34 mouse cellular contexts compared by ENCODE assay signal in genomic region chr9:103063591-103063990, GRCm38 (mm10).
"Had no signal": no experiment of that assay in that cellular context is flagged by ENCODE, and none has a peak within 500 bp of the region (broad histone marks: within the 10 kb centered on the region; RNA-seq: fewer than 3 reads in every experiment).

No protein-coding gene starts in this region.

- DNase-seq: heart, adult 2 months; heart, postnatal 10 days; heart, postnatal 14 days; heart, postnatal 36 days; heart, postnatal 4 days; kidney, adult 11 months; kidney, adult 18-20 months; kidney, adult 2 months; kidney, adult 8-10 months; kidney, adult 9 months; kidney, postnatal 10 days; kidney, postnatal 14 days; kidney, postnatal 25 days; kidney, postnatal 36 days; kidney, postnatal 4 days; layer of hippocampus, adult 9-11 months; layer of hippocampus, postnatal 36 days had no signal

- H3K9ac ChIP-seq: heart, embryonic 12.5 days; heart, embryonic 13.5 days; heart, embryonic 15.5 days; hindbrain, embryonic 12.5 days; hindbrain, embryonic 13.5 days; hindbrain, embryonic 14.5 days; hindbrain, embryonic 15.5 days; intestine, embryonic 15.5 days; kidney, embryonic 15.5 days had no signal

- H3K27ac ChIP-seq: heart, adult 2 months; heart, embryonic 10.5 days; heart, embryonic 13.5 days; heart, embryonic 15.5 days; hindbrain, embryonic 10.5 days; hindbrain, embryonic 12.5 days; hindbrain, embryonic 13.5 days; hindbrain, embryonic 14.5 days; hindbrain, embryonic 15.5 days; hindbrain, postnatal 0 days; intestine, embryonic 15.5 days; kidney, embryonic 15.5 days; kidney, postnatal 0 days; layer of hippocampus, adult 2 months had no signal

- H3K4me1 ChIP-seq: heart, embryonic 12.5 days; heart, embryonic 13.5 days; heart, embryonic 15.5 days; hindbrain, embryonic 10.5 days; hindbrain, embryonic 12.5 days; hindbrain, embryonic 13.5 days; intestine, embryonic 15.5 days; kidney, embryonic 15.5 days had no signal

- H3K27me3 ChIP-seq: heart, embryonic 12.5 days; heart, embryonic 15.5 days; hindbrain, embryonic 12.5 days; hindbrain, embryonic 13.5 days; hindbrain, embryonic 15.5 days; intestine, embryonic 15.5 days; kidney, embryonic 15.5 days had no signal

- ATAC-seq: hindbrain, embryonic 16.5 days; hindbrain, postnatal 0 days; inflammation-experienced regulatory T-cells, adult 6 months; intestine, embryonic 15.5 days had no signal

- H3K4me3 ChIP-seq: heart, adult 2 months; heart, embryonic 10.5 days; heart, embryonic 12.5 days; heart, embryonic 13.5 days; heart, embryonic 15.5 days; hindbrain, embryonic 10.5 days; hindbrain, embryonic 12.5 days; hindbrain, embryonic 13.5 days; hindbrain, embryonic 15.5 days; intestine, embryonic 15.5 days; kidney, embryonic 15.5 days; layer of hippocampus, adult 2 months had no signal

- H3K36me3 ChIP-seq: heart, embryonic 10.5 days; heart, embryonic 12.5 days; heart, embryonic 13.5 days; heart, embryonic 15.5 days; hindbrain, embryonic 10.5 days; hindbrain, embryonic 12.5 days; hindbrain, embryonic 13.5 days; hindbrain, embryonic 15.5 days; intestine, embryonic 15.5 days; kidney, embryonic 15.5 days had no signal

- H3K9me3 ChIP-seq: heart, embryonic 10.5 days; heart, embryonic 12.5 days; heart, embryonic 13.5 days; heart, embryonic 15.5 days; hindbrain, embryonic 10.5 days; hindbrain, embryonic 12.5 days; hindbrain, embryonic 13.5 days; hindbrain, embryonic 15.5 days; intestine, embryonic 15.5 days; kidney, embryonic 15.5 days had no signal

- H3K4me2 ChIP-seq: heart, embryonic 11.5 days; heart, embryonic 12.5 days; heart, embryonic 13.5 days; heart, embryonic 15.5 days; hindbrain, embryonic 12.5 days; hindbrain, embryonic 13.5 days; hindbrain, embryonic 14.5 days; hindbrain, embryonic 15.5 days; intestine, embryonic 15.5 days; kidney, embryonic 15.5 days had no signal
